Mouse (Mus musculus) stomach, embryonic 14.5 days (tissue): Measurements from ENCODE around the gene Gm10720. TPM values are rescaled to one million over a fixed set of nuclear protein-coding genes. Genes with fewer than 3 reads are reported as not detected.
"Not testable (repeated sequence)": the region's sequence is repeated elsewhere in the genome, so short reads cannot be mapped to it uniquely, and the experiment has no call there.

Source experiments
- ATAC-seq: fragments of 200-750 bp; cut with Nextera tagmentation; 2 replicates; pipeline ENCODE4 v1.8.0; 2017; ENCODE audit warnings: low read depth, moderate TSS enrichment; ENCODE audit not compliant: insufficient number of reproducible peaks, insufficient read depth, low FRiP score
- H3K27ac ChIP-seq: fragments of 300-500 bp; sonication (generic); 2 replicates; pipeline ENCODE4 v1.5.1; 2014; ENCODE audit warnings: mild to moderate bottlenecking, low read length, moderate library complexity, mixed read lengths
- H3K27me3 ChIP-seq: fragments of 300-500 bp; sonication (generic); 2 replicates; pipeline ENCODE4 v1.6.1; 2014; ENCODE audit warnings: low read length, control low read depth, mixed read lengths; ENCODE audit not compliant: control insufficient read depth, insufficient read depth
- H3K36me3 ChIP-seq: fragments of 300-500 bp; sonication (generic); 2 replicates; pipeline ENCODE4 v1.6.1; 2014; ENCODE audit warnings: mild to moderate bottlenecking, control low read depth, low read length, moderate library complexity, mixed read lengths; ENCODE audit not compliant: control insufficient read depth, insufficient read depth
- H3K4me1 ChIP-seq: fragments of 300-500 bp; sonication (generic); 2 replicates; pipeline ENCODE4 v1.6.1; 2014; ENCODE audit warnings: low read length, control low read depth, mixed read lengths; ENCODE audit not compliant: control insufficient read depth, insufficient read depth
- H3K4me2 ChIP-seq: fragments of 300-500 bp; sonication (generic); replicated peaks from 2 replicates; pipeline ENCODE4 v1.6.1; 2014; ENCODE audit warnings: low read depth, low read length, control low read depth
- H3K4me3 ChIP-seq: fragments of 300-500 bp; sonication (generic); 2 replicates; pipeline ENCODE4 v1.5.1; 2014; ENCODE audit warnings: low read depth, low read length, control low read depth
- H3K9ac ChIP-seq: fragments of 300-500 bp; sonication (generic); replicated peaks from 2 replicates; pipeline ENCODE4 v1.6.1; 2014; ENCODE audit warnings: low read depth, mild to moderate bottlenecking, control low read depth, low read length, moderate library complexity, mixed read lengths
- H3K9me3 ChIP-seq: fragments of 300-500 bp; sonication (generic); 2 replicates; pipeline ENCODE4 v1.6.1; 2016; ENCODE audit warnings: low read depth, low read length, control low read depth; ENCODE audit not compliant: control insufficient read depth
- WGBS: fragments of 180-500 bp; shearing (Covaris S2); extraction: QIAGEN DNeasy Blood & Tissue Kit; methylation state at CpG from one replicate; pipeline ENCODE4 v1.1.7; 2014; 5-methylcytosine and 5-hydroxymethylcytosine counted together
- polyA plus RNA-seq: library from polyadenylated mRNA; unstranded; fragments of >200 nt; fragmentation: Nextera tagmentation; extraction: Ambion mirVana; gene quantifications from 2 replicates; pipeline ENCODE4 v1.2.1, GENCODE M21; 2014

Gene Gm10720
- polyA plus RNA-seq, 1 experiment from 2014 or later: not detected

- not testable (repeated sequence) for H3K27me3 ChIP-seq, H3K4me1 ChIP-seq, H3K36me3 ChIP-seq, H3K4me3 ChIP-seq, H3K27ac ChIP-seq, H3K4me2 ChIP-seq, H3K9me3 ChIP-seq, H3K9ac ChIP-seq
- ATAC-seq: peak; percentile 47; the same call in 1 of the 2 replicates
- no CpG with 5 or more reads among the region's 5 CpGs for WGBS
These were observed 6.1 kb upstream of the Gm10720 start for GRCm38 (mm10) chr9:3009331-3009730.

GRCm38 (mm10) chr9:3012054-3012621, 3.3 kb upstream of the Gm10720 start:
- not testable (repeated sequence) for H3K27me3 ChIP-seq, H3K4me2 ChIP-seq, H3K27ac ChIP-seq, H3K9ac ChIP-seq, H3K4me3 ChIP-seq, H3K4me1 ChIP-seq, H3K36me3 ChIP-seq, H3K9me3 ChIP-seq, ATAC-seq
- WGBS: 85% methylated on average over 2 of the region's 7 CpGs

DNA sequence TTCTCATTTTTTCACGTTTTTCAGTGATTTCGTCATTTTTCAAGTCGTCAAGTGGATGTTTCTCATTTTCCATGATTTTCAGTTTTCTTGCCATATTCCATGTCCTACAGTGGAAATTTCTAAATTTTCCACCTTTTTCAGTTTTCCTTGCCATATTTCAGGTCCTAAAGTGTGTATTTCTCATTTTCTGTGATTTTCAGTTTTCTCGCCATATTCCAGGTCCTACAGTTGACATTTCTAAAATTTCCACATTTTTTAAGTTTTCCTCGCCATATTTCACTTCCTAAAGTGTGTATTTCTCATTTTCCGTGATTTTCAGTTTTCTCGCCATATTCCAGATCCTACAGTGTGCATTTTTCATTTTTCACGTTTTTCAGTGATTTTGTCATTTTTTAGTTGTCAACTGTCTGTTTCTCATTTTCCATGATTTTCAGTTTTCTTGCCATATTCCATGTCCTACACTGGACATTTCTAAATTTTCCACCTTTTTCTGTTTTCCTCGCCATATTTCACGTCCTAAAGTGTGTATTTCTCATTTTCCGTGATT, 2.6 kb upstream of the Gm10720 start, which contains the start of gene Gm10721:
Gm10721 (plus strand) TSS at position 408 of the 547 bp plus-strand sequence.
- no CpG with 5 or more reads among the region's 11 CpGs for WGBS
- H3K9ac ChIP-seq, H3K9me3 ChIP-seq, H3K4me1 ChIP-seq, H3K27me3 ChIP-seq, H3K4me3 ChIP-seq, H3K4me2 ChIP-seq, H3K27ac ChIP-seq, H3K36me3 ChIP-seq: not testable (repeated sequence)
- peak; percentile 57 for ATAC-seq

GRCm38 (mm10) chr9:3015896-3016295, 442 bp downstream of the Gm10720 start:
- 67% methylated on average over 4 of the region's 6 CpGs for WGBS
- not testable (repeated sequence) for H3K4me1 ChIP-seq

DNA sequence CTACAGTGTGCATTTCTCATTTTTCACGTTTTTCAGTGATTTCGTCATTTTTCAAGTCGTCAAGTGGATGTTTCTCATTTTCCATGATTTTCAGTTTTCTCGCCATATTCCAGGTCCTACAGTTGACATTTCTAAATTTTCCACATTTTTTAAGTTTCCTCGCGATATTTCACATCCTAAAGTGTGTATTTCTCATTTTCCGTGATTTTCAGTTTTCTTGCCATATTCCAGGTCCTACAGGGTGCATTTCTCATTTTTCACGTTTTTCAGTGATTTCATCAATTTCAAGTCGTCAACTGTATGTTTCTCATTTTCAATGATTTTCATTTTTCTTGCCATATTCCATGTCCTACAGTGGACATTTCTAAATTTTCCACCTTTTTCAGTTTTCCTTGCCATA, 1.7 kb downstream of the Gm10720 start, which contains the start of gene Gm10719:
Gm10719 (plus strand) TSS at position 301 of the 400 bp plus-strand sequence.
- H3K27ac ChIP-seq, H3K4me2 ChIP-seq, H3K9ac ChIP-seq, H3K4me1 ChIP-seq, H3K4me3 ChIP-seq, H3K9me3 ChIP-seq, H3K36me3 ChIP-seq, H3K27me3 ChIP-seq, ATAC-seq: not testable (repeated sequence)
- WGBS: 67% methylated on average over 1 of the region's 9 CpGs

More at GRCm38 (mm10) chr9:3015896-3016295, 442 bp downstream of the Gm10720 start:
- H3K9ac ChIP-seq, H3K36me3 ChIP-seq, ATAC-seq, H3K27me3 ChIP-seq, H3K9me3 ChIP-seq, H3K4me3 ChIP-seq, H3K27ac ChIP-seq, H3K4me2 ChIP-seq: not testable (repeated sequence)

- H3K27me3 ChIP-seq, H3K27ac ChIP-seq, ATAC-seq, H3K4me3 ChIP-seq, H3K4me2 ChIP-seq, H3K4me1 ChIP-seq, H3K9me3 ChIP-seq, H3K9ac ChIP-seq, H3K36me3 ChIP-seq: not testable (repeated sequence)
- WGBS: 67% methylated on average over 8 of the region's 9 CpGs
These were observed 3.5 kb downstream of the Gm10720 start for GRCm38 (mm10) chr9:3018944-3019343.

- not testable (repeated sequence) for H3K36me3 ChIP-seq, H3K27me3 ChIP-seq, H3K4me3 ChIP-seq, H3K4me1 ChIP-seq, H3K9me3 ChIP-seq, H3K4me2 ChIP-seq, H3K27ac ChIP-seq, H3K9ac ChIP-seq
- 80% methylated on average over 11 of the region's 19 CpGs for WGBS
- ATAC-seq: peak; percentile 71; the same call in 1 of the 2 replicates
These were observed 4.6 kb downstream of the Gm10720 start for GRCm38 (mm10) chr9:3019835-3020727.

GRCm38 (mm10) chr9:3022316-3023008, 7.0 kb downstream of the Gm10720 start:
- 72% methylated on average over 9 of the region's 13 CpGs for WGBS

More at GRCm38 (mm10) chr9:3022316-3023008, 7.0 kb downstream of the Gm10720 start:
- H3K4me1 ChIP-seq, H3K9me3 ChIP-seq, H3K4me3 ChIP-seq, H3K27me3 ChIP-seq, H3K27ac ChIP-seq, H3K9ac ChIP-seq, H3K4me2 ChIP-seq, H3K36me3 ChIP-seq, ATAC-seq: not testable (repeated sequence)
